Mouse (Mus musculus) small intestine, adult 2 months (tissue): ENCODE measurements around the gene Phlda2.

Source experiments
- CTCF ChIP-seq: fragments of 200-500 bp; IDR thresholded peaks from 2 replicates; pipeline ENCODE4 v1.5.1; 2012; ENCODE audit warnings: low read depth, mild to moderate bottlenecking, control low read depth, inconsistent platforms, low read length, moderate library complexity, mixed read lengths; ENCODE audit not compliant: insufficient replicate concordance, insufficient read length; ENCODE audit errors: extremely low read depth
- POLR2A ChIP-seq: fragments of 200-500 bp; IDR thresholded peaks from 2 replicates; pipeline ENCODE4 v1.6.1; 2012; ENCODE audit warnings: low read depth, mild to moderate bottlenecking, control low read depth, inconsistent platforms, low read length, moderate library complexity

DNA sequence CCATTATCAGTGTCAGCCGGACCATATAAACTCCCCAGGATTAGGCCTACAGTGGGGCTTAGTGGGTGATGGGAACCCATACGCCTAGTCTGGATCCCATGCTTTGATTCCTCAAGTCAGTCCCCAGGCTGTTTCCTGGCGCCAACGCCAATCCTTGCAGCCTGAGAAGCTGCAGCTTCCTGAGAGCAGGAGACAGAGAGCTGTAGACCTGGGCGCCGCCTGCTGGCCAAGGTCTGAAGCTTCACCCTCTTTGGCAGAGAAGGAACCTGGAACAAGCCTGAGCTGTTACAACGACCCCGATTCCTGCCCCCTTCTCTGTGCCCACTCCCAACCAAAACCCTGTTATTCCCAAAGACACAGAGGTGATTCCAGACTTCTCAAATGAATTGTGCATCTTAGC is 33.0 kb downstream of the Phlda2 start:
- TF ChIP-seq POLR2A (no peak), CTCF (peak; percentile 88)
